Mouse (Mus musculus) hindbrain, embryonic 13.5 days (tissue): Measurements from ENCODE around the gene Gsdma. TPM values are rescaled to one million over a fixed set of nuclear protein-coding genes. Genes with fewer than 3 reads are reported as not detected.
A peak's percentile ranks its signal among the peaks of the same experiment; 100 is the strongest.
"Not testable (repeated sequence)": the region's sequence is repeated elsewhere in the genome, so short reads cannot be mapped to it uniquely, and the experiment has no call there.

Experiments
- ATAC-seq: fragments of 200-750 bp; cut with Nextera tagmentation; 2 replicates; pipeline ENCODE4 v1.8.0; 2017; ENCODE audit warnings: moderate TSS enrichment; ENCODE audit not compliant: low FRiP score
- H3K27ac ChIP-seq: fragments of 300-500 bp; sonication (generic); 2 replicates; pipeline ENCODE4 v1.5.1; 2015; ENCODE audit warnings: inconsistent platforms, mild to moderate bottlenecking, moderate library complexity
- H3K27me3 ChIP-seq: fragments of 300-500 bp; sonication (generic); 2 replicates; pipeline ENCODE4 v1.6.1; 2015; ENCODE audit warnings: mild to moderate bottlenecking, inconsistent platforms
- H3K36me3 ChIP-seq: fragments of 300-500 bp; sonication (generic); 2 replicates; pipeline ENCODE4 v1.6.1; 2015; ENCODE audit warnings: mild to moderate bottlenecking, inconsistent platforms
- H3K4me1 ChIP-seq: fragments of 300-500 bp; sonication (generic); replicated peaks from 2 replicates; pipeline ENCODE4 v1.6.1; 2015; ENCODE audit warnings: inconsistent platforms
- H3K4me2 ChIP-seq: fragments of 300-500 bp; sonication (generic); 2 replicates; pipeline ENCODE4 v1.6.1; 2015; ENCODE audit warnings: inconsistent platforms, mild to moderate bottlenecking, moderate library complexity
- H3K4me3 ChIP-seq: fragments of 300-500 bp; sonication (generic); 2 replicates; pipeline ENCODE4 v1.5.1; 2015; ENCODE audit warnings: mild to moderate bottlenecking, inconsistent platforms
- H3K9ac ChIP-seq: fragments of 300-500 bp; sonication (generic); 2 replicates; pipeline ENCODE4 v1.6.1; 2015; ENCODE audit warnings: mild to moderate bottlenecking, inconsistent platforms
- H3K9me3 ChIP-seq: fragments of 300-500 bp; sonication (generic); 2 replicates; pipeline ENCODE4 v1.6.1; 2016; ENCODE audit warnings: inconsistent platforms
- WGBS: fragments of 180-500 bp; shearing (Covaris S2); methylation state at CpG from one replicate; pipeline ENCODE4 v1.1.7; 2015; 5-methylcytosine and 5-hydroxymethylcytosine counted together
- polyA plus RNA-seq: library from polyadenylated mRNA; unstranded; fragments of >200 nt; fragmentation: Nextera tagmentation; extraction: Ambion mirVana; gene quantifications from 2 replicates; pipeline ENCODE4 v1.2.1, GENCODE M21; 2015

Gsdma gene
- polyA plus RNA-seq, 1 experiment from 2014 or later, result 0.05 TPM

DNA sequence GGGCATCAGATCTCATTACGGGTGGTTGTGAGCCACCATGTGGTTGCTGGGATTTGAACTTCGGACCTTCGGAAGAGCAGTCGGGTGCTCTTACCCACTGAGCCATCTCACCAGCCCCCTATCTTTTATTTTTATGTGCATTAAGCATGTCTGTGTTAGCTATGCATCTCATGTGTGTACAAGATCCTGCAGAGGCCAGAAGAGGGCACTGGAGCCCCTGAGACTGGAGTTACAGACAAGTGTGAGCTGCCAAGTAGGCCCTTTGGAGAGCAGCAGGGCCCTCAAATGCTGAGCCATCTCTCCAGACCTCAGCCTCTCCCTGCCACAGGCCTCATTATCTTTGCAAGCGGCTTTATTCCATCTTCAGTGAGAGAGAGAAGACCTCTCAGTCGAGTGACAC, 47.9 kb downstream of the Gsdma start:
- H3K27ac ChIP-seq, H3K9ac ChIP-seq, ATAC-seq, H3K27me3 ChIP-seq, H3K9me3 ChIP-seq, H3K4me1 ChIP-seq, H3K4me2 ChIP-seq, H3K4me3 ChIP-seq: not testable (repeated sequence)
- H3K36me3 ChIP-seq, result peaks cover 98% of the 10 kb centered on the region
- WGBS, result 90% methylated on average over 6 of the region's 6 CpGs

DNA sequence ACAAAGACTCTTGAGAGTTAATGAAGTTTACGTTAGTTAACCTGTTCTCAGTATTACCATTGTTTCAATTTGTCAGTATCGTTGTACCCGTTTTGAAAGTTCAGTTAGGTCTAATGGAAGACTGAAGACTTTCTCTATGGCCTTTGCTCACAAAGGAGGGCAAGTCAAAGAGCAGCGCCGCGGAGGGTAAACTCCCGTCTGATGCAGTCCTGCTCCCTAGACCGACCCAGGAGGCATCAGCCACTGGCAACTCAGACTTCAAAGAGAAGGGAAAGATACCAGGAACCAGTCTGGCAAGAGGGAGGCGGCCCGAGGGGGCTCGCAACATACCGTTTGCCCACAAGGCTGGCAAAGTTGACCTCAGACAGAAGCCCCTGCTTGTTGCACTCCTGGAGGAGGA, 49.6 kb downstream of the Gsdma start:
- WGBS, result 82% methylated on average over 12 of the region's 12 CpGs
- Histone ChIP-seq H3K4me3 (no peak overlapping the region), H3K27ac (no peak overlapping the region), H3K36me3 (peaks cover 95% of the 10 kb centered on the region), H3K27me3 (no peaks in the 10 kb centered on the region), H3K9ac (no peak overlapping the region), H3K4me1 (peaks cover 13% of the 10 kb centered on the region), H3K4me2 (no peak overlapping the region), H3K9me3 (no peaks in the 10 kb centered on the region)
- ATAC-seq, result no peak

DNA sequence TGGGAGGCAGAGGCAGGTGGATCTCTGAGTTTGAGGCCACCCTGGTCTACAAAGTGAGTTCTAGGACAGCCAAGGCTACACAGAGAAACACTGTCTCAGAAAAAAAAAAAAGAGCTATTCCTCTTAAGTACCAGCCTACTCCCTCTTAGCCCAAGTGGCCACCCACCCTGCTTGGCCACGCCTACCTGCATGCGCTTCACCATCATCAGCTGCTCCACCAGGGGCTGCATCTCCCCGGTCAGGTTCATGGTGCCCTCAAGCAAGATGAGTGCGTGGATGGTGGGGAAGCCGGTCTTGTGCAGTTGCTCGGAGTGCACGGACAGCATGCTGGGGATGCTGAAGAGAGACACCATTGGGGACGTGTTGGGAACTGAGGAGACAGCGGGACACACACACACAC, 51.8 kb downstream of the Gsdma start:
- Histone ChIP-seq H3K27ac (no peak overlapping the region), H3K4me2 (no peak overlapping the region), H3K27me3 (no peaks in the 10 kb centered on the region), H3K4me1 (peaks cover 13% of the 10 kb centered on the region), H3K9me3 (no peaks in the 10 kb centered on the region), H3K4me3 (no peak overlapping the region), H3K9ac (no peak overlapping the region), H3K36me3 (peaks cover 79% of the 10 kb centered on the region)
- 95% methylated on average over 9 of the region's 9 CpGs for WGBS
- no peak for ATAC-seq

DNA sequence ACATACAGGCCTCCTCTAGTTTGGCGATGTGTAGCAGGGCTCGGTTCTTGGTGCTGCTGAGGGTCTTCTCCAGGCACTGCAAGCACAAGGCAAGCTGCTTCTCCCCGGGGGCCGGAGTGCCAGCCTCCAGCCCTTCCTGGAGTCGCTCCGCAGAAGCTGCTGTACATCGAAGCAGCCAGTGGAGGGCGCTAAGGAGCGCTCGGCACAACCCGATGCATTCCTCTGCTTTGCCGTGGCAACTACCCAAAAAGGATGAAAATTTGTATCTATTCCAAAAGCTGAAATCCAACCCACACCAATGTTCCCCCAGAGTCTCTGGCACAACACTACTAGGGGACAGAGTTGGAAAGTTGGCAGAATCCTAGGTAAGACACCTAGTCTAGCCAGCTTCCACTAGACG, 53.8 kb downstream of the Gsdma start:
- Histone ChIP-seq H3K9me3 (no peaks in the 10 kb centered on the region), H3K36me3 (peaks cover 64% of the 10 kb centered on the region), H3K27me3 (no peaks in the 10 kb centered on the region), H3K9ac (no peak overlapping the region), H3K27ac (peak overlapping the region; percentile 30; the same call in 1 of the 2 replicates), H3K4me2 (no peak overlapping the region), H3K4me1 (peaks cover 13% of the 10 kb centered on the region), H3K4me3 (no peak overlapping the region)
- 21% methylated on average over 13 of the region's 13 CpGs for WGBS
- ATAC-seq, result no peak

GRCm38 (mm10) chr11:98720756-98721155, 56.6 kb downstream of the Gsdma start:
- Histone ChIP-seq H3K36me3 (peaks cover 60% of the 10 kb centered on the region), H3K27ac (no peak overlapping the region), H3K9ac (no peak overlapping the region), H3K4me3 (no peak overlapping the region), H3K4me2 (no peak overlapping the region), H3K4me1 (peaks cover 13% of the 10 kb centered on the region), H3K27me3 (no peaks in the 10 kb centered on the region), H3K9me3 (no peaks in the 10 kb centered on the region)
- ATAC-seq, result no peak
- WGBS, result 81% methylated on average over 2 of the region's 2 CpGs

- no peak for ATAC-seq
- H3K4me3 ChIP-seq, result no peak overlapping the region
- H3K27me3 ChIP-seq, result no peaks in the 10 kb centered on the region
- no peak overlapping the region for H3K4me2 ChIP-seq
- WGBS, result 73% methylated on average over 24 of the region's 24 CpGs
- H3K9ac ChIP-seq, result no peak overlapping the region; the same call in 1 of the 2 replicates
- peaks cover 60% of the 10 kb centered on the region for H3K36me3 ChIP-seq
- H3K9me3 ChIP-seq, result no peaks in the 10 kb centered on the region
- H3K27ac ChIP-seq, result peak overlapping the region; percentile 12; the same call in 1 of the 2 replicates
- H3K4me1 ChIP-seq, result peaks cover 13% of the 10 kb centered on the region
Observed at GRCm38 (mm10) chr11:98721458-98722226, 57.5 kb downstream of the Gsdma start.

- Histone ChIP-seq H3K4me2 (no peak overlapping the region), H3K36me3 (peaks cover 59% of the 10 kb centered on the region), H3K4me1 (peaks cover 10% of the 10 kb centered on the region), H3K27me3 (no peaks in the 10 kb centered on the region), H3K4me3 (no peak overlapping the region), H3K27ac (no peak overlapping the region), H3K9ac (peak overlapping the region; percentile 29; the same call in 1 of the 2 replicates), H3K9me3 (no peaks in the 10 kb centered on the region)
- ATAC-seq, result no peak
- 83% methylated on average over 7 of the region's 7 CpGs for WGBS
Observed at GRCm38 (mm10) chr11:98723098-98723497, 58.9 kb downstream of the Gsdma start.

GRCm38 (mm10) chr11:98725926-98726506, 61.9 kb downstream of the Gsdma start:
- 95% methylated on average over 15 of the region's 15 CpGs for WGBS
- Histone ChIP-seq H3K4me2 (no peak overlapping the region), H3K36me3 (peaks cover 48% of the 10 kb centered on the region), H3K9ac (no peak overlapping the region), H3K4me3 (no peak overlapping the region), H3K27me3 (no peaks in the 10 kb centered on the region), H3K4me1 (peaks cover 16% of the 10 kb centered on the region), H3K9me3 (no peaks in the 10 kb centered on the region), H3K27ac (no peak overlapping the region)
- ATAC-seq, result no peak

Other genes with a start within 250 kb of the Gsdma start
- gene Mien1, start 225.4 kb upstream of the Gsdma start, polyA plus RNA-seq, result 248 and 269 TPM in 2 replicates
- 0.22 and 0.36 TPM in 2 replicates for gene Grb7, start 218.0 kb upstream of the Gsdma start, polyA plus RNA-seq
- gene Ikzf3, start 118.3 kb upstream of the Gsdma start, polyA plus RNA-seq, result 0.21 and 0.35 TPM in 2 replicates
- gene Zpbp2, start 113.3 kb upstream of the Gsdma start, polyA plus RNA-seq, result 0.14 TPM in 1 of 2 replicates, not detected in the other
- gene Ormdl3, start 77.0 kb upstream of the Gsdma start, polyA plus RNA-seq, result 91.1 and 91.8 TPM in 2 replicates
- gene Lrrc3c, start 66.1 kb upstream of the Gsdma start, polyA plus RNA-seq, result not detected in 2 replicates
- gene Gm12355, start 38.7 kb upstream of the Gsdma start, polyA plus RNA-seq, result 0.82 and 1.2 TPM in 2 replicates
- gene Gsdma3, start 38.0 kb upstream of the Gsdma start, polyA plus RNA-seq, result not detected in 2 replicates
- gene Gsdma2, start 17.6 kb upstream of the Gsdma start, polyA plus RNA-seq, result 0.17 TPM in 1 of 2 replicates, not detected in the other
- 176 and 182 TPM in 2 replicates for gene Psmd3, start 18.2 kb downstream of the Gsdma start, polyA plus RNA-seq
- gene Csf3, start 36.9 kb downstream of the Gsdma start, polyA plus RNA-seq, result not detected in 2 replicates
- gene Med24, start 65.1 kb downstream of the Gsdma start, polyA plus RNA-seq, result 72.4 and 75.2 TPM in 2 replicates
- 117 and 122 TPM in 2 replicates for gene Thra, start 76.3 kb downstream of the Gsdma start, polyA plus RNA-seq
- gene Nr1d1, start 111.0 kb downstream of the Gsdma start, polyA plus RNA-seq, result 1.9 and 2.4 TPM in 2 replicates
- gene Msl1, start 131.2 kb downstream of the Gsdma start, polyA plus RNA-seq, result 31.5 and 33.0 TPM in 2 replicates
- 48.7 and 50.2 TPM in 2 replicates for gene Casc3, start 140.6 kb downstream of the Gsdma start, polyA plus RNA-seq
- 6.2 and 7.0 TPM in 2 replicates for gene Rapgefl1, start 172.4 kb downstream of the Gsdma start, polyA plus RNA-seq
- gene Wipf2, start 199.3 kb downstream of the Gsdma start, polyA plus RNA-seq, result 5.0 TPM in 2 replicates
- 5.9 and 6.0 TPM in 2 replicates for gene Cdc6, start 243.4 kb downstream of the Gsdma start, polyA plus RNA-seq